Mouse (Mus musculus): ENCODE measurements at regions not wholly inside any gene's neighbourhood (a gene's known extent, or its start where the extent isn't known, plus 50 kb on each side); places are given as distances from the start of the nearest gene placed in this dataset.
"Not testable (repeated sequence)": the region's sequence is repeated elsewhere in the genome, so short reads cannot be mapped to it uniquely, and the experiment has no call there.

GRCm38 (mm10) chr11:27105920-27106319, 512.1 kb upstream of the Vrk2 start:
- no peak for ATAC-seq (replicated peaks in 1 of 2; ENCODE audit: insufficient read depth in 1 of 2, low FRiP score in 2 of 2, low TSS enrichment in 1 of 2, low read depth in 1 of 2, poor library complexity in 2 of 2, severe bottlenecking in 2 of 2)

GRCm38 (mm10) chr11:27102906-27103305, 509.1 kb upstream of the Vrk2 start:
- no peak for ATAC-seq (replicated peaks in 1 of 2; ENCODE audit: insufficient read depth in 1 of 2, low FRiP score in 2 of 2, low TSS enrichment in 1 of 2, low read depth in 1 of 2, poor library complexity in 2 of 2, severe bottlenecking in 2 of 2)

GRCm38 (mm10) chr11:27102045-27102444, 508.2 kb upstream of the Vrk2 start:
- no peak; a peak in 1 of 4 replicates for ATAC-seq (replicated peaks in 1 of 2; ENCODE audit: insufficient read depth in 1 of 2, low FRiP score in 2 of 2, low TSS enrichment in 1 of 2, low read depth in 1 of 2, poor library complexity in 2 of 2, severe bottlenecking in 2 of 2)

GRCm38 (mm10) chr11:27096615-27097014, 502.8 kb upstream of the Vrk2 start:
- ATAC-seq (replicated peaks in 1 of 2; ENCODE audit: insufficient read depth in 1 of 2, low FRiP score in 2 of 2, low TSS enrichment in 1 of 2, low read depth in 1 of 2, poor library complexity in 2 of 2, severe bottlenecking in 2 of 2), result no peak

- not testable (repeated sequence) for ATAC-seq (replicated peaks in 1 of 2; ENCODE audit: insufficient read depth in 1 of 2, low FRiP score in 2 of 2, low TSS enrichment in 1 of 2, low read depth in 1 of 2, poor library complexity in 2 of 2, severe bottlenecking in 2 of 2)
These were observed 501.7 kb upstream of the Vrk2 start for GRCm38 (mm10) chr11:27095460-27095859.

GRCm38 (mm10) chr11:27086516-27086915, 492.7 kb upstream of the Vrk2 start:
- no peak for ATAC-seq (replicated peaks in 1 of 2; ENCODE audit: insufficient read depth in 1 of 2, low FRiP score in 2 of 2, low TSS enrichment in 1 of 2, low read depth in 1 of 2, poor library complexity in 2 of 2, severe bottlenecking in 2 of 2)

GRCm38 (mm10) chr11:27081188-27081587, 487.4 kb upstream of the Vrk2 start:
- ATAC-seq (replicated peaks in 1 of 2; ENCODE audit: insufficient read depth in 1 of 2, low FRiP score in 2 of 2, low TSS enrichment in 1 of 2, low read depth in 1 of 2, poor library complexity in 2 of 2, severe bottlenecking in 2 of 2), result no peak

- no peak for ATAC-seq (replicated peaks in 1 of 2; ENCODE audit: insufficient read depth in 1 of 2, low FRiP score in 2 of 2, low TSS enrichment in 1 of 2, low read depth in 1 of 2, poor library complexity in 2 of 2, severe bottlenecking in 2 of 2)
These were observed 476.6 kb upstream of the Vrk2 start for GRCm38 (mm10) chr11:27070381-27070780.

GRCm38 (mm10) chr11:27027243-27027852, 433.5 kb upstream of the Vrk2 start:
- peak in 1 of 2 experiments; percentile 72; a peak in 1 of 4 replicates for ATAC-seq (replicated peaks in 1 of 2; ENCODE audit: insufficient read depth in 1 of 2, low FRiP score in 2 of 2, low TSS enrichment in 1 of 2, low read depth in 1 of 2, poor library complexity in 2 of 2, severe bottlenecking in 2 of 2)

GRCm38 (mm10) chr11:27025500-27025899, 431.7 kb upstream of the Vrk2 start:
- no peak for ATAC-seq (replicated peaks in 1 of 2; ENCODE audit: insufficient read depth in 1 of 2, low FRiP score in 2 of 2, low TSS enrichment in 1 of 2, low read depth in 1 of 2, poor library complexity in 2 of 2, severe bottlenecking in 2 of 2)

- ATAC-seq (replicated peaks in 1 of 2; ENCODE audit: insufficient read depth in 1 of 2, low FRiP score in 2 of 2, low TSS enrichment in 1 of 2, low read depth in 1 of 2, poor library complexity in 2 of 2, severe bottlenecking in 2 of 2), result peak; percentile 56; a peak in 3 of 4 replicates
These were observed 402.7 kb upstream of the Vrk2 start for GRCm38 (mm10) chr11:26996292-26997099.

- no peak for ATAC-seq (replicated peaks in 1 of 2; ENCODE audit: insufficient read depth in 1 of 2, low FRiP score in 2 of 2, low TSS enrichment in 1 of 2, low read depth in 1 of 2, poor library complexity in 2 of 2, severe bottlenecking in 2 of 2)
These were observed 387.4 kb upstream of the Vrk2 start for GRCm38 (mm10) chr11:26981216-26981615.

GRCm38 (mm10) chr11:26972533-26973081, 378.8 kb upstream of the Vrk2 start:
- ATAC-seq (replicated peaks in 1 of 2; ENCODE audit: insufficient read depth in 1 of 2, low FRiP score in 2 of 2, low TSS enrichment in 1 of 2, low read depth in 1 of 2, poor library complexity in 2 of 2, severe bottlenecking in 2 of 2), result no peak

GRCm38 (mm10) chr11:26971161-26971560, 377.4 kb upstream of the Vrk2 start:
- no peak for ATAC-seq (replicated peaks in 1 of 2; ENCODE audit: insufficient read depth in 1 of 2, low FRiP score in 2 of 2, low TSS enrichment in 1 of 2, low read depth in 1 of 2, poor library complexity in 2 of 2, severe bottlenecking in 2 of 2)

GRCm38 (mm10) chr11:26967427-26967826, 373.6 kb upstream of the Vrk2 start:
- no peak for ATAC-seq (replicated peaks in 1 of 2; ENCODE audit: insufficient read depth in 1 of 2, low FRiP score in 2 of 2, low TSS enrichment in 1 of 2, low read depth in 1 of 2, poor library complexity in 2 of 2, severe bottlenecking in 2 of 2)

- no peak for ATAC-seq (replicated peaks in 1 of 2; ENCODE audit: insufficient read depth in 1 of 2, low FRiP score in 2 of 2, low TSS enrichment in 1 of 2, low read depth in 1 of 2, poor library complexity in 2 of 2, severe bottlenecking in 2 of 2)
These were observed 369.3 kb upstream of the Vrk2 start for GRCm38 (mm10) chr11:26962928-26963667.

GRCm38 (mm10) chr11:26962040-26962927, 368.5 kb upstream of the Vrk2 start:
- no peak for ATAC-seq (replicated peaks in 1 of 2; ENCODE audit: insufficient read depth in 1 of 2, low FRiP score in 2 of 2, low TSS enrichment in 1 of 2, low read depth in 1 of 2, poor library complexity in 2 of 2, severe bottlenecking in 2 of 2)
